Comparison of ENCODE assay signal across 1 mouse cellular context in genomic region chr9:111003279-111003678, GRCm38 (mm10).
TF ChIP-seq lines count a peak whose summit lies in the region.

No protein-coding gene starts in this region.

TF ChIP-seq in CH12.LX, 34 proteins besides CTCF, POLR2A, EP300 and RAD21 (continued from another document):
- TF ChIP-seq ZKSCAN1 (IDR thresholded peaks at IDR 0.05; ENCODE audit: borderline replicate concordance, low read depth, low read length) (no peak), UBTF (IDR thresholded peaks at IDR 0.05; ENCODE audit: low read depth, low read length) (no peak), MXI1 (IDR thresholded peaks at IDR 0.05; ENCODE audit: low read depth, low read length) (no peak), MAZ (IDR thresholded peaks at IDR 0.05; ENCODE audit: low read depth, low read length) (no peak), KAT2A (IDR thresholded peaks at IDR 0.05; ENCODE audit: insufficient replicate concordance, low read length) (no peak), MAFK (IDR thresholded peaks at IDR 0.05; ENCODE audit: insufficient replicate concordance, low read length) (peak; percentile 63; the same call in 1 of the 2 replicates), IRF4 (IDR thresholded peaks at IDR 0.05; ENCODE audit: low read depth, low read length) (peak; percentile 77), ETS1 (conservative IDR thresholded peaks at IDR 0.05; ENCODE audit: low read depth, low read length) (peak; percentile 60), CHD1 (IDR thresholded peaks at IDR 0.05; ENCODE audit: low read depth, low read length) (no peak), RCOR1 (conservative IDR thresholded peaks at IDR 0.05; ENCODE audit: low read depth, low read length) (0 out of 2 replicates have a peak, but pooled peaks have one; percentile 23), TBP (conservative IDR thresholded peaks at IDR 0.05; ENCODE audit: low read depth, low read length) (no peak), CHD2 (IDR thresholded peaks at IDR 0.05; ENCODE audit: low read length) (no peak), JUN (IDR thresholded peaks at IDR 0.05; ENCODE audit: insufficient read depth, low read depth, low read length) (no peak), E2F4 (IDR thresholded peaks at IDR 0.05; ENCODE audit: insufficient replicate concordance, low read depth, low read length) (no peak), GABPA (IDR thresholded peaks at IDR 0.05; ENCODE audit: insufficient replicate concordance, low read depth, low read length) (no peak), MYC (IDR thresholded peaks at IDR 0.05; ENCODE audit: low read depth, low read length) (no peak), NELFE (IDR thresholded peaks at IDR 0.05; ENCODE audit: low read depth, low read length) (no peak), HCFC1 (IDR thresholded peaks at IDR 0.05; ENCODE audit: low read depth, low read length) (no peak), SIN3A (IDR thresholded peaks at IDR 0.05; ENCODE audit: low read length) (no peak), USF2 (conservative IDR thresholded peaks at IDR 0.05; ENCODE audit: low read depth, low read length) (no peak), ELF1 (IDR thresholded peaks at IDR 0.05; ENCODE audit: low read depth, low read length) (no peak), SMC3 (IDR thresholded peaks at IDR 0.05; ENCODE audit: low read depth, low read length) (no peak), MEF2A (IDR thresholded peaks at IDR 0.05; ENCODE audit: borderline replicate concordance, low read depth, low read length) (no peak), ZC3H11A (IDR thresholded peaks at IDR 0.05; ENCODE audit: low read depth, low read length) (no peak), ZMIZ1 (IDR thresholded peaks at IDR 0.05; ENCODE audit: low read depth, low read length) (no peak), JUND (conservative IDR thresholded peaks at IDR 0.05; ENCODE audit: low read depth, low read length) (no peak), USF1 (IDR thresholded peaks at IDR 0.05; ENCODE audit: low read depth, low read length) (no peak)
